Mouse (Mus musculus) bone marrow, adult 2 months (tissue): ENCODE results near the gene Rlf.

Experiments
- CTCF ChIP-seq: fragments of 200-500 bp; IDR thresholded peaks from 2 replicates; pipeline ENCODE4 v1.5.1; 2011; ENCODE audit warnings: low read length, control low read depth; ENCODE audit not compliant: control insufficient read depth, insufficient read depth
- POLR2A ChIP-seq: fragments of 200-500 bp; IDR thresholded peaks from 2 replicates; pipeline ENCODE4 v1.6.1; 2011; ENCODE audit warnings: low read depth, mild to moderate bottlenecking, control low read depth, low read length, borderline replicate concordance; ENCODE audit not compliant: control insufficient read depth

DNA sequence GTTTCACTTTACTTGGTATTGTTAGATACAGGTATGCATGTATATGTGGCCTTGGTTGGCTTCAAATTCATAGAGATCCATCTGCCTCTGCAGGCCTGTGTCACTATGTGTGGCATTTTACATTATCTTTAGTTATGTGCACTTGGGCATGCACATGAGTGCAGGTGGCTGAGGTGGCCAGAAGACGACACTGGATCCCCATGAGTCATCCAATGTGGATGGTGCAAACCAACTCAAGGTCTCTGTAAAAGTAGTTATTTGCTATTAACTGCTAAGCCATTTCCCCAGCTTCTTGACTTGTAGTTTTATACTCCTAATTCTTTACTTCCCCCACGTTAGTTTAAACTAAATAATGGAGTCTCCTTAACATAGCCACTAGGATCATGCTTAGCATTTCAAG, 22.6 kb downstream of the Rlf start:
- TF ChIP-seq CTCF (no peak), POLR2A (no peak)
